Mouse (Mus musculus) intestine, embryonic 15.5 days (tissue): ENCODE results near the gene Svs1. TPM values are rescaled to one million over a fixed set of nuclear protein-coding genes. Genes with fewer than 3 reads are reported as not detected.

ENCODE experiments used
- ATAC-seq: fragments of 200-750 bp; cut with Nextera tagmentation; 2 replicates; pipeline ENCODE4 v1.8.0; 2017; ENCODE audit warnings: moderate TSS enrichment, moderate library complexity
- H3K27ac ChIP-seq: fragments of 300-500 bp; sonication (generic); 2 replicates; pipeline ENCODE4 v1.5.1; 2015; ENCODE audit warnings: mild to moderate bottlenecking, inconsistent platforms
- H3K27me3 ChIP-seq: fragments of 300-500 bp; sonication (generic); replicated peaks from 2 replicates; pipeline ENCODE4 v1.6.1; 2015; ENCODE audit warnings: inconsistent platforms
- H3K36me3 ChIP-seq: fragments of 300-500 bp; sonication (generic); 2 replicates; pipeline ENCODE4 v1.6.1; 2015; ENCODE audit warnings: inconsistent platforms
- H3K4me1 ChIP-seq: fragments of 300-500 bp; sonication (generic); replicated peaks from 2 replicates; pipeline ENCODE4 v1.6.1; 2015; ENCODE audit warnings: inconsistent platforms
- H3K4me2 ChIP-seq: fragments of 300-500 bp; sonication (generic); replicated peaks from 2 replicates; pipeline ENCODE4 v1.6.1; 2015; ENCODE audit warnings: mild to moderate bottlenecking, inconsistent platforms
- H3K4me3 ChIP-seq: fragments of 300-500 bp; sonication (generic); replicated peaks from 2 replicates; pipeline ENCODE4 v1.5.1; 2015; ENCODE audit warnings: inconsistent platforms
- H3K9ac ChIP-seq: fragments of 300-500 bp; sonication (generic); 2 replicates; pipeline ENCODE4 v1.6.1; 2015; ENCODE audit warnings: inconsistent platforms
- H3K9me3 ChIP-seq: fragments of 300-500 bp; sonication (generic); 2 replicates; pipeline ENCODE4 v1.6.1; 2016; ENCODE audit warnings: inconsistent platforms
- WGBS: fragments of 180-500 bp; shearing (Covaris S2); methylation state at CpG from one replicate; pipeline ENCODE4 v1.1.7; 2015; 5-methylcytosine and 5-hydroxymethylcytosine counted together
- polyA plus RNA-seq: library from polyadenylated mRNA; unstranded; fragments of >200 nt; fragmentation: Nextera tagmentation; extraction: Ambion mirVana; gene quantifications from 2 replicates; pipeline ENCODE4 v1.2.1, GENCODE M21; 2015

Svs1 gene
- polyA plus RNA-seq, 1 experiment from 2014 or later: not detected

GRCm38 (mm10) chr6:49013458-49013857, 26.8 kb downstream of the Svs1 start:
- Histone ChIP-seq H3K27ac (no peak overlapping the region), H3K9me3 (no peaks in the 10 kb centered on the region), H3K4me2 (no peak overlapping the region), H3K9ac (no peak overlapping the region), H3K4me1 (0 out of 2 replicates have a peak, but pooled peaks cover 3% of the 10 kb centered on the region), H3K27me3 (no peaks in the 10 kb centered on the region), H3K36me3 (no peaks in the 10 kb centered on the region), H3K4me3 (no peak overlapping the region)
- ATAC-seq: no peak
- 69% methylated on average over 3 of the region's 3 CpGs for WGBS

DNA sequence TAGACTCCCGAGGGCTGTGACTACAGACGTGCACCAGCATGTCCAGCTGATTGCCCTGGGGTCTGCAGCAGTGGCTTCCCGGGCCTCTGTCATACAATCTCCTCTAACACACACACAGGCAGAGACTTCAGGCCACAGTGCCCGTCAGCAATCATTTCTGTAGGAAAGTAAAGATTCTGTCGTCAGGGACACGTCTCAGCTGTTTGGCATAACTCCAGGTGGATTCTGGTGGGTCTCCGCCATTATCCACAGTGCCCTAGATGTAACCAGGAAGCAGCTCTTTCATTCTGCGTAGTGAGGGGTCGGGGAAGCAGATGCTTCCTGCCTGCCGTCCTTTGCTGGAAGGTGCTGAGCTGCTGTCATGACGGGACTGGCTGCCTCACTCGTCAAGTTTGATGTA, 30.5 kb downstream of the Svs1 start:
- Histone ChIP-seq H3K4me3 (no peak overlapping the region), H3K27ac (no peak overlapping the region), H3K9ac (no peak overlapping the region), H3K4me1 (no peaks in the 10 kb centered on the region), H3K36me3 (no peaks in the 10 kb centered on the region), H3K27me3 (no peaks in the 10 kb centered on the region), H3K9me3 (no peaks in the 10 kb centered on the region), H3K4me2 (no peak overlapping the region)
- ATAC-seq: no peak
- WGBS: 62% methylated on average over 12 of the region's 12 CpGs

GRCm38 (mm10) chr6:49019341-49019740, 32.7 kb downstream of the Svs1 start:
- H3K4me1 ChIP-seq: no peaks in the 10 kb centered on the region
- no peaks in the 10 kb centered on the region for H3K36me3 ChIP-seq
- WGBS: 100% methylated on average over 1 of the region's 1 CpGs
- H3K4me2 ChIP-seq: no peak overlapping the region
- no peak overlapping the region for H3K27ac ChIP-seq
- no peak for ATAC-seq
- no peak overlapping the region; the same call in 1 of the 2 replicates for H3K9ac ChIP-seq
- H3K9me3 ChIP-seq: no peaks in the 10 kb centered on the region
- H3K4me3 ChIP-seq: no peak overlapping the region
- H3K27me3 ChIP-seq: no peaks in the 10 kb centered on the region

DNA sequence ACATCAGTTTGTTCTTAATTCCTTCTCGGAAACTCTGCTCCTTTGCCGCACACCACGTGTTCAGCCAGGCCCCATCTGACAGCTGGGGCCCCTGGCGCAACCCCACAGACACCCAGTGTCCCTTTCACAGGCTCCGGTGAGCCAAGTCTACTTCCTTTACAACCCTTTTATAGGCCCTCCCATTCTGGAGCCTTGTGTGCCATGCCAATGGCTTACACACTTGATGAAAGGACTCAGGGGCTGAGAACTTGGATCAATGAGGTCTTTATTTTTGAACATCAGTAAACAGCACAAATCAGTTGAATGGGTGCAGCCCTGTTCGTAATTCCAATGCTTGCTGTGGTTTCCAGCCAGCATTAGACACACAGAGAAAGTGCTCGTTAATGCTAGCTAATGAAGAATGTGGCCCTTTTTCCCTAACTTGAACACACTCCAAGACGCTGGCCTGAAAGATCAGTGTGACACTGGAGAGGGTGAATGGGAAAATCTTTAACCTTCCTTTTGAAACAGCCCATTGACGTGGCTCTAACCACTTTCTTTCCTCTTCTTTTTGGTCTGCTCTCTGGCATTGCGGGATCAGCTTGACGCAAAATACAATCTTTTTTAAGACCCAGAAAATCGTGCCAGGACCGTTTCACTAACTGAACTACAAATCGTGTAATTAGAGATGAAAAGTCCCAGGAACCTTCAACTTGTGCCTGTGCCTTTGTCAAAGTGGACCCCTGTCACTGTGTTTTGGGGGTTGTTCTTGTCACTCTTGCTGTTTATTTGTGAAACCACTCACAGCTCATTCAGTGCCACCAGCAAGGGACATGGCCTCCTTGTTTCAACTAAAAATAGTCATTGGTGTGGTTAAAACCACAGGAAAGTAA, 34.7 kb downstream of the Svs1 start:
- Histone ChIP-seq H3K4me1 (no peaks in the 10 kb centered on the region), H3K36me3 (no peaks in the 10 kb centered on the region), H3K4me2 (no peak overlapping the region), H3K4me3 (no peak overlapping the region), H3K27ac (no peak overlapping the region), H3K9ac (no peak overlapping the region), H3K9me3 (no peaks in the 10 kb centered on the region), H3K27me3 (no peaks in the 10 kb centered on the region)
- peak; percentile 58; the same call in 1 of the 2 replicates for ATAC-seq
- 72% methylated on average over 14 of the region's 14 CpGs for WGBS

GRCm38 (mm10) chr6:49022384-49022783, 35.7 kb downstream of the Svs1 start:
- no peaks in the 10 kb centered on the region for H3K9me3 ChIP-seq
- H3K9ac ChIP-seq: no peak overlapping the region
- no peak overlapping the region for H3K27ac ChIP-seq
- 83% methylated on average over 2 of the region's 2 CpGs for WGBS
- no peak overlapping the region for H3K4me2 ChIP-seq
- no peaks in the 10 kb centered on the region for H3K36me3 ChIP-seq
- no peak for ATAC-seq
- no peaks in the 10 kb centered on the region for H3K4me1 ChIP-seq
- H3K27me3 ChIP-seq: no peaks in the 10 kb centered on the region
- no peak overlapping the region for H3K4me3 ChIP-seq

DNA sequence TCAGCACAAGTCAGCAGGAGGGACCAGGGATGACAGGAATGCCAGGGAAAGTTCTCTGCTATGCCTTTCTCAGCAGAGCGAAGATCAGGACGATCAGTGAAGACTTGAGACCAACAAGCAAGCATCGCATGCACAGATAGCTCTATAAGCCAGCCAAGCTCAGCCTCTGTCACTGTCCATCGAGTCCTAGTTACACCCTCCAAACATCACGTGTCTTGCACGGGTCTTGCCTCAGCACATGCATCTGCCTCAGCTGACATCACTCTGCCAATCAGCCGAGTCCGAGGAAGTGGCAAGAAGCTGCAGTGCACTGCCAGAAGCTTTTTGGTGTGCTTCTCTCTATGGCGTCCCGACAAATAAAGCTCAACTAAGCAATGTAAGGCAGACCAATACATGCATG, 36.7 kb downstream of the Svs1 start:
- H3K4me1 ChIP-seq: no peaks in the 10 kb centered on the region
- H3K27ac ChIP-seq: no peak overlapping the region
- no peaks in the 10 kb centered on the region for H3K36me3 ChIP-seq
- no peak overlapping the region for H3K4me2 ChIP-seq
- H3K27me3 ChIP-seq: no peaks in the 10 kb centered on the region
- no peak overlapping the region for H3K4me3 ChIP-seq
- H3K9me3 ChIP-seq: no peaks in the 10 kb centered on the region
- 84% methylated on average over 10 of the region's 10 CpGs for WGBS
- no peak overlapping the region for H3K9ac ChIP-seq
- no peak for ATAC-seq

DNA sequence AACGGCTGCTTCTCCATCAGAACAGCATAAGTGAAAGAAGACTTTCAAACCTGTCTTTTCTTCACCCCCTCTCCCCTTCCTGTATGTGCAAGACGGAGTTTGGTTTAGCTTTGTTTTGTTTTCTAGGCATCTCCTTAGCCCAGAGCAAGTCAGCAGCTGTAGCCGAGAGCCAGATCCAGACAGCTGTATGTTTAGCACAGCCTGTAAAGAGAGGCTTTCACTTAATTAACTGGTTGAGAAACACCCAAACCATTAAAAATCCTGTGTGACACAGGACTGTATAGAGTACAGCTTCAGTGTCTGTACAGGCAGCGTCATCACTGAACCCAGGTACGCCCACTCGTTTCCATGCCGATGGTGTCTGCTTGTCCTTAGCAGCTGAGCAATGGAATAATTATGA, 38.6 kb downstream of the Svs1 start:
- WGBS: 81% methylated on average over 7 of the region's 7 CpGs
- Histone ChIP-seq H3K4me2 (no peak overlapping the region), H3K36me3 (no peaks in the 10 kb centered on the region), H3K9ac (no peak overlapping the region), H3K27ac (no peak overlapping the region), H3K27me3 (no peaks in the 10 kb centered on the region), H3K9me3 (no peaks in the 10 kb centered on the region), H3K4me3 (no peak overlapping the region), H3K4me1 (no peaks in the 10 kb centered on the region)
- ATAC-seq: no peak

GRCm38 (mm10) chr6:49026496-49026895, 39.8 kb downstream of the Svs1 start:
- no peak overlapping the region for H3K4me3 ChIP-seq
- H3K4me2 ChIP-seq: no peak overlapping the region
- H3K36me3 ChIP-seq: no peaks in the 10 kb centered on the region
- no peaks in the 10 kb centered on the region for H3K9me3 ChIP-seq
- WGBS: 80% methylated on average over 5 of the region's 5 CpGs
- H3K4me1 ChIP-seq: no peaks in the 10 kb centered on the region
- ATAC-seq: no peak
- H3K27me3 ChIP-seq: no peaks in the 10 kb centered on the region
- no peak overlapping the region for H3K9ac ChIP-seq
- H3K27ac ChIP-seq: no peak overlapping the region

DNA sequence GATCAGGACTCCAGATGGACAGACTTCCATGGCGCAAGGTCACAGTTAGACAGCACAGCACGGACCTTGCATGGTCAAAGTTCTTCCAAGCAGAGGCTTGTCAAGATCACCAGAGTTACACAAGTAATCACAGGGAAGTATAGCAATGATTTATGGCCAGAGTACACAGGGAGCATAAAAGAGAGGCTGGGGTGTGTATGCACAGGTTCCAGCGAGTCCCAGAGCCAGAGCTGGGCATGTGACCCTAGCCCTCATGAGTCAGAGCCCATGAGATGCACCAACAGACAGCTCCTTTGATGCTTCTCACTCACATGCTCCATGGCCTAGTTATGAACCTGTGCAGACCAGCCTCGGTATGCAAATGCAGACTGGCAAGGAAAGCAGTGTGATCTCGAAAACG, 41.4 kb downstream of the Svs1 start:
- peak; percentile 97 for ATAC-seq
- Histone ChIP-seq H3K4me3 (no peak overlapping the region), H3K4me2 (no peak overlapping the region), H3K9me3 (no peaks in the 10 kb centered on the region), H3K27ac (peak overlapping the region; percentile 71), H3K9ac (no peak overlapping the region), H3K27me3 (no peaks in the 10 kb centered on the region), H3K4me1 (no peaks in the 10 kb centered on the region), H3K36me3 (no peaks in the 10 kb centered on the region)
- WGBS: 54% methylated on average over 6 of the region's 6 CpGs

- no peaks in the 10 kb centered on the region for H3K27me3 ChIP-seq
- no peaks in the 10 kb centered on the region for H3K4me1 ChIP-seq
- WGBS: 69% methylated on average over 3 of the region's 3 CpGs
- H3K4me2 ChIP-seq: no peak overlapping the region
- ATAC-seq: peak; percentile 54
- H3K36me3 ChIP-seq: no peaks in the 10 kb centered on the region
- no peak overlapping the region for H3K4me3 ChIP-seq
- peak overlapping the region; percentile 71 for H3K27ac ChIP-seq
- H3K9me3 ChIP-seq: no peaks in the 10 kb centered on the region
- no peak overlapping the region for H3K9ac ChIP-seq
Observed at GRCm38 (mm10) chr6:49028708-49029107, 42.0 kb downstream of the Svs1 start.

GRCm38 (mm10) chr6:49031230-49031629, 44.6 kb downstream of the Svs1 start:
- 0 out of 2 replicates have a peak, but pooled peaks have one; percentile 5 for ATAC-seq
- no peak overlapping the region for H3K4me2 ChIP-seq
- H3K36me3 ChIP-seq: no peaks in the 10 kb centered on the region
- no peaks in the 10 kb centered on the region for H3K4me1 ChIP-seq
- H3K4me3 ChIP-seq: no peak overlapping the region
- WGBS: 66% methylated on average over 4 of the region's 4 CpGs
- no peaks in the 10 kb centered on the region for H3K27me3 ChIP-seq
- H3K9ac ChIP-seq: no peak overlapping the region
- no peaks in the 10 kb centered on the region for H3K9me3 ChIP-seq
- H3K27ac ChIP-seq: no peak overlapping the region

- ATAC-seq: no peak
Observed at GRCm38 (mm10) chr6:49032783-49033182, 46.1 kb downstream of the Svs1 start.

More at GRCm38 (mm10) chr6:49032783-49033182, 46.1 kb downstream of the Svs1 start:
- H3K4me3 ChIP-seq: no peak overlapping the region
- WGBS: 81% methylated on average over 4 of the region's 4 CpGs
- no peak overlapping the region for H3K4me2 ChIP-seq
- H3K9ac ChIP-seq: no peak overlapping the region
- H3K27ac ChIP-seq: no peak overlapping the region
- no peaks in the 10 kb centered on the region for H3K36me3 ChIP-seq
- H3K9me3 ChIP-seq: no peaks in the 10 kb centered on the region
- H3K4me1 ChIP-seq: peaks cover 5% of the 10 kb centered on the region; the same call in 1 of the 2 replicates
- no peaks in the 10 kb centered on the region for H3K27me3 ChIP-seq
